Mouse (Mus musculus) testis, adult 2 months (tissue): ENCODE measurements around the gene Ddx39b.

ENCODE experiments used
- CTCF ChIP-seq: fragments of 200-500 bp; IDR thresholded peaks from 2 replicates; pipeline ENCODE4 v1.5.1; 2012; ENCODE audit warnings: low read depth, mild to moderate bottlenecking, inconsistent platforms, low read length, moderate library complexity; ENCODE audit not compliant: control insufficient read depth, insufficient read depth, insufficient replicate concordance
- POLR2A ChIP-seq: fragments of 200-500 bp; IDR thresholded peaks from 2 replicates; pipeline ENCODE4 v1.6.1; 2012; ENCODE audit warnings: low read depth, mild to moderate bottlenecking, inconsistent platforms, low read length, moderate library complexity; ENCODE audit not compliant: control insufficient read depth

- peak; percentile 96 for TF ChIP-seq CTCF
- TF ChIP-seq POLR2A = no peak
Measured at GRCm38 (mm10) chr17:35195631-35196320, 45.8 kb upstream of the Ddx39b start.
